Mouse (Mus musculus): Measurements from ENCODE around the gene Gm10961. TPM values are rescaled to one million over a fixed set of nuclear protein-coding genes. Genes with fewer than 3 reads are reported as not detected.
A peak's percentile ranks its signal among the peaks of the same experiment; 100 is the strongest.
"Not testable (repeated sequence)": the region's sequence is repeated elsewhere in the genome, so short reads cannot be mapped to it uniquely, and the experiment has no call there.

The Gm10961 gene
- total RNA-seq, 2 experiments from 2014 or later = not detected

GRCm38 (mm10) chr3:107612902-107613525 is 18.1 kb upstream of the Gm10961 start:
- peak; percentile 42 to 83 for DNase-seq

- no peak for DNase-seq
These were observed 13.3 kb upstream of the Gm10961 start for GRCm38 (mm10) chr3:107617800-107618199.

DNA sequence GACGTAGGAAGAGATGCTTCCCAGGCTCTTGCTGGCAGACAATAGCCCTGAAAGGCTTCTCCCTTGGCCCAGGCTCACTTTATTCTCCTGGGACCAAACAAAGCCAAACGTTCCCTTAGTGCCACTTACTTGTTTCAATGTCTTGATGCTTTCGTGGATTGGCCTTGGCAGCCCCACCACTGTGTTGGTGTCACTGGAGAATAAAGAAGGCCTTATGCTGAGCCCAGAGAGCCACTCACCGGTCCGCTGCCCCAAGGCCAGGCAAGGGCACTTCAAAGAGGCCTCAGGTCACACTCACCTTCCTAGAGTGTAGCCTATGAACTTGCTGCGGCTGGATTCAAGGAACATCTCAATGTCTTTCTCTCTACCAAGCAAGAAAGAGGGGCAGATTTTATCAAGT is 11.2 kb upstream of the Gm10961 start:
- DNase-seq = no peak

- DNase-seq = no peak
These were observed 9.6 kb upstream of the Gm10961 start for GRCm38 (mm10) chr3:107621286-107622075.

DNA sequence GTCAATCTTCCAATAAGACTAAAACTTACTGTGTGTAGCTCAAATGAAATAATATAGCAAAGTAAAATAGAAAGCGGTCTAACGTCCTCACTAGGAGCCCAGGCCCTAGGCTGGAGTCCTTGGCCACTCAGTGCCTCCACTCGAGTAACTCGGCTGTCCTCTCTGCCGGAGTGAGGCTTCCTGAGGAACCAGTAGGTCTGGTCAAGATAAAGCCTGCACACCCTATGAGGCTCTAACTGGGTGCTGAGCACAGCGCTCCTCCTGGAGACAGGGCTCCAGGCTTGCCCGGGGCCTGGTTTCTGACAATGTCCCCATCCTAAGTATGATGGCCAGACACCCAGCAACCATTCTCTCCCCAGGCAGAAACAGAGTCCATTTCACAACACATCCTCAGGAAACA is 8.6 kb upstream of the Gm10961 start:
- no peak for DNase-seq

- no peak for DNase-seq
These were observed 6.7 kb upstream of the Gm10961 start for GRCm38 (mm10) chr3:107624424-107624823.

DNA sequence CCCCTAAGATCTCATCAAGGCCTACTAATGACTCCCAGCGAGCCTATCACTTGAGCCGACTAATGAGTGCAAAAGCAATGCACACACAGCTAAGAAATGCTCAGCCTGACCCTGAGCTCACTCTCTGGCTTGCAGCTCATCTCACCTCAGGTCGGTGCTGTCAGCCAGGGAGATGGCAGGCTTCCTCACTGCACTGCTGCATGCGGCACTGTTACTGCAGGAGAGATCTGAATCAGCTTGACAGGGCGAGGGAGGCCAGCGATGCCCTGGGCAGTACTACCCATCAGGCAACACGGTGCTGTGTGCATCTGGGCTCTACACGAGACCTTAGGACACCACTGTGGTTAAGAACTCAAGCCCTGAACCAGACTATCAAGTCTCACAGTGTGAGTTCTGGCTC is 5.6 kb upstream of the Gm10961 start:
- DNase-seq = no peak

DNA sequence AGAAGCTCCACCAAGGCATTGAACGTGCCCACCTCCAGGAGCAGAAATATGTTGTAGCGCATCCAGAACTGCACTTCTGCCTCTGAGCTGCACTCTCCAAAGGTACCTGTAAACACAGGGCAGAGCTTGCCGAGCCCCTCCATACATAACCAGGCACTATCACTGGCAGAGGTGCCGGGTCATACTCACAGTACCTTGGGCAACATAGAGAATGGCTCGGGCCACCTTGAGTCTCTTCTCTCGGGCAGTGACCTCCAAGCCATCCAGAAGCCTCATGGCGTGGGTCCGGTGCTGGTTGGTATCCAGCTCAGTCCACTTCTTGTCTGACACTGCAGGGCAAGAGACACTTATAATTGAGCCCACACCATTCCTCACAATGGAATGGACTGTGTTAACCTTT is 4.4 kb upstream of the Gm10961 start:
- DNase-seq = no peak

DNA sequence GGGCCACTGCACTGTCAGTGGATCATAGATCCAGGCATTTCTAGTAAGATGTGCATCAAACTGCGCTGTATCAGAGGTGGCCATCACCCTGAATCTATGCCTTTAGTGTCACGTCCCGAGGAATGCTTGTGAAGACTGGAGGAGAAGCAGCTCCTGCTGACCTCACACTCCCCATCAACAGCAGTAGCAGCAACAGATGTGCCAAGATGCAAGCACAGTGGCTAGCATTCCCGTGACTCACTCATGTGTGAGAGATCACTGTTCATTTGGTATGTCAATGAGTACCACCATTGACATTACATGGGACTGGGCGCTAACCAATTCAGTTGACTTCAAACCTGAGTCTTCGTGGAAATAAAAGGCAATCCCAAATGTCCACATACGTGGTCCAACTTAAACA is 3.5 kb upstream of the Gm10961 start:
- DNase-seq = no peak

- no peak for DNase-seq
These were observed 2.6 kb upstream of the Gm10961 start for GRCm38 (mm10) chr3:107628551-107628950.

DNA sequence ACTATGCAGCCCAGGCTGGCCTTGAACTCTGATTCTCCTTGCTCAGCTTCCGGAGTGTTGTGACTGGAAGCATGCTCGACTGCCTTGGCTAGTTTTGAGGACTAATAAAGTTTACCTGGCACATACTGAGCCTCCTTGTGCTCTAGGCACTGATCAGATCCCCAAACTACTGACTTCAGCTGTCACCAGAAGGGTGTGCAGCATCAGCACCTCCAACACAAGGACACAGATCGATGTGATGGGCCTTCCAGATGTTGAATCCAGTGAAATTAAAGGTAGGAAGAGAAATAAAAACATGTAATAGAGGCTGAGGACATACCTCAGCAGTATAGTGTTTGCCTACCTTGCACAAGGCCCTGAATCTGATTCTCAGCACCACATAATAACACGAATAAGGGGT is 1.7 kb upstream of the Gm10961 start:
- no peak for DNase-seq

DNA sequence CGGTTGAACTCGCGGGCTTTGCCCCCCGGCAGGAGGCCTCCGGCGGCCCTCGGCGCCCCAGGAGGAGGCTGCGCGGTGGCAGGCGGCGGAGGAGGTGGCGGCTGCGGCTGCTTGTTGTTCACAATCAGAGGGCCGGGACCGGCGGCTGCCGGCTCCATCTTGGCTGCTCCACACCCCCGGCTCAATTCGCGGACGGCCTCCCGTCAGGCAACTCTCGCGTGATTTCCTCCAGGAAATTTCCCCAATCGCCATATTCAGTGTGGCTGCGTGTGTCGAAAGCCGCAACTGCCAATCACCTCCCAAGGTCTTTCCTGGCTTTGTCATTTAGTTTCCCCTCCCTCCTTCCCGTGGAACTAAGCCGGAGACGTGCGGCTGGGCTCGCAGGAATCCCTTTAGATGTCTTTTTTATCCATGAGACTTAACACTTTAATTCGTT is 419 bp downstream of the Gm10961 start, which contains the start of gene Strip1:
Gene Strip1 (minus strand): TSS at position 172 of the 436 bp plus-strand sequence.
- DNase-seq = peak; percentile 96 to 97

- no peak for DNase-seq
These were observed 1.7 kb downstream of the Gm10961 start for GRCm38 (mm10) chr3:107632786-107633185.

GRCm38 (mm10) chr3:107633906-107634305 is 2.8 kb downstream of the Gm10961 start:
- DNase-seq = no peak

GRCm38 (mm10) chr3:107635836-107636235 is 4.7 kb downstream of the Gm10961 start:
- no peak for DNase-seq

GRCm38 (mm10) chr3:107636236-107636635 is 5.1 kb downstream of the Gm10961 start:
- DNase-seq = no peak

DNA sequence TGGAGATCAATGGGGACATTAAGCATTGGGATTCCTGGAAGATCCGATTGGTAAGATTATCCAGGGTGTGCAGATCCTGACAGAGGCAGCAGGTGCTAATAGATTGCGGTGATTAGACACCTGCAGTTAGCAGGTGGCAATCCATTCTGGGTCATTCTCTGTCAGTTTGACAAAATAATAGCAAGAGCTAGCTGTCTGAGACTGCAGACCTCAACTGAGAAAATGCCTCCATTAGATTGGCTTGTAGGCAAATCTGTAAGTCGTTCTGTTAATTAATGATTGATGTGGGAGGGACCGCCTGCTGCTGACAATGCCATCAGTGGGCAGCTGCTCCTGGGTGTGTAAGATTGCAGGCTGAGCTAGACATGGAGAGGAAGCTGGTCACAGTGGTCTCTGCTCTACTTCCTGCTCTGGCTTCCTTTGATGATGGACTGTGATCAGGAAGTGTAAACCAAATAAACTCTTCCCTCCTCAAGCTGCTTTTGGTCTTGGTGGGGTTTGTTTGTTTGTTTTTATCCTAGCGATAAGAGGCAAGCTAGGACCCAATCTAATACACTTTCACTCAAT is 6.6 kb downstream of the Gm10961 start:
- no peak for DNase-seq

GRCm38 (mm10) chr3:107646947-107647346 is 15.8 kb downstream of the Gm10961 start:
- DNase-seq = peak in 1 of 2 experiments; percentile 10

GRCm38 (mm10) chr3:107650276-107650675 is 19.2 kb downstream of the Gm10961 start:
- DNase-seq = not testable (repeated sequence)

GRCm38 (mm10) chr3:107652968-107653367 is 21.8 kb downstream of the Gm10961 start:
- DNase-seq = no peak

DNA sequence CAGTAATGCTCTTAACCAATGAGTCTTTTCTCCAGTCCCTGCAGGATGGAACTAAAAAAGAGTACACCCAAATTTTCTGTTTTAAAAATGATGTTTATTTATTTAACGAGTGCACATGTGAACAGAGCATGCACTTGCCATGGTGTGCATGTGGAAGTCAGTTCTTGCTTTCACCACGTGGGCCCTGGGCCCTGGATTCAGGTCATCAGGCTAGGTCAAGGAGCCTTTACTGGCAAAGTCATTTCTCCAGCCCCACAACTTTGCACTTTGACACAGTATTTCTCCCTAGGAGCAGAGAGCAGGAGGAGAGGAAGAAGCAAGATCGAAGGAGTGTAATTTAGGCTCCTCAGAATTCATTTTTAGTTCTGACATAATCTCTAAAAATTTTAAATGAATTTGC is 23.7 kb downstream of the Gm10961 start:
- DNase-seq = no peak

GRCm38 (mm10) chr3:107655491-107655890 is 24.4 kb downstream of the Gm10961 start:
- no peak for DNase-seq

DNA sequence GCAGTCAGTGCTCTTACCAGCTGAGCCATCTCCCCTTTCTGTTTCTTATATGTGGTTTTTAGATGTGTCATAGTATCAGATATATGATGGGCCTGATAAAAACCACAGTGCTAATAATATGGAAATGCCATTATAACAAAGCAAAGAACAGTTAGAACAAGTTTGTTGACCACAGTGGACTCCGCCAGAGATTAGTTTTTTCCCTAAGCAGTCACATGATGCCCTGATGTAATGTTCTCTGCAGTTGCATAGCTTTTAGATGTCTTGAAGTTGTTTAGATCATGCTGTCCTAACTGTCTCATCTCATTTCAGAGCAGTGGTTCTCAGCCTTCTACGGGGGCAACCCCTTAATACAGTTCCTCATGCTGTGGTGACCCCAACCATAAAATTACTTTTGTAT is 25.0 kb downstream of the Gm10961 start:
- no peak for DNase-seq

All from heart, adult 18-20 months (tissue).